Mouse (Mus musculus) ovary, postnatal 36 days (tissue): ENCODE measurements around the gene Ulk3.
A peak's percentile ranks its signal among the peaks of the same experiment; 100 is the strongest.

Source experiments
- DNase-seq: peaks from one replicate; pipeline ENCODE4 v3.0.0; 2022; ENCODE audit warnings: low spot score, mixed read lengths

Ulk3 gene

DNA sequence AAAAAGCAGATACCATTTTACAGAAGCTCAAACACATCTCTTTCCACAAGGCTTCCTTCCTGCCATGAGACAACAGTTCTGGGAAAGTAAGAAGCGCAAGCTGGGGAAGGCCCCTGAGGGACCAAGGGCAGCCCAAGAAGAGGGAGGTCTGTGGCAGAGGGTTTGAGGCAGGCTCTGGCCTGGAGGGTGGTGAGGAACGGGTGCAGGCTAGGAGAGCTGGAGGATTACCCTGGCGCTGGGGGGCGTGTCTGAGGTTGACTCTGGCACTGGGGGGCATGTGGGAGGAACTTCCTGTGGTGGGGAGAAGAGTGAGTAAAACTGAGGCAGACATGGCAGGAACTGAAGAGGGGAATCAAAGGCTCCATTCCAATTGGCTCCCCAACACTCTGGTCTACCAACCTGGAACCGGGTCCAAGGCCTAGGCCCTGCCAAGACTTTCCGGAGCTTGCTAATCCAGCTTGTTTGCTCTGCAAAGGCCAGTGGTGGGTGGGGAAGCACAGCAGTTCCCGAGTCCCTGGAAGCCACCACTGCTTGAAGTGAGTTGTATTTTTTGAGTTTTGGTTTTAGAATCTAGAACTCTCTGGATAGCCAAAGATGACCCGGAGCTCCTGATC lies 28.4 kb downstream of the Ulk3 start:
- DNase-seq = no peak

GRCm38 (mm10) chr9:57618854-57619253 lies 29.6 kb downstream of the Ulk3 start:
- DNase-seq = no peak

DNA sequence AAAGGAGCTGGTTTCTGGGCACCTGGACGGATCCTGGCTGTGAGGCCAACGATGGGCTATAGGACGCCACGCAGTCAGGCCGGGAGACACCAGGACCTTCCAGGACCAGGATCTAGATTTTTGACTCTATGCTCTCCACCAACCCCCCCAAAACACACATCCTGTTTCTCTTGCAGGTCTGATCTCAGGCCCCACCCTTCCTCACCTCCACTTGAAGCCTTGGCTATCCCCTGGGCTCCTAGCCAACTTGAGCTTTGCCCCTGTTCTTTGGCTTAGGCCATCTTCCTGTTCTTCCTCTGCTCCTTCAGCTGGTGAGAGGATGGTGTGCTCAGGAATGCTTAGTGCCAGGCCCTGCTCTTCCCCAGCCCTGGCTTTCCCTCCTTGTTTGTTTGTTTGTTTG lies 31.4 kb downstream of the Ulk3 start, which contains the start of gene Lman1l:
TSS of gene Lman1l (minus strand) at position 101 of the 400 bp plus-strand sequence.
- DNase-seq = no peak

- no peak for DNase-seq
These were observed 35.0 kb downstream of the Ulk3 start for GRCm38 (mm10) chr9:57624295-57624694.

GRCm38 (mm10) chr9:57625674-57626500 lies 36.6 kb downstream of the Ulk3 start:
- no peak for DNase-seq

- DNase-seq = no peak
These were observed 37.9 kb downstream of the Ulk3 start for GRCm38 (mm10) chr9:57627191-57627590.

- DNase-seq = no peak
These were observed 38.6 kb downstream of the Ulk3 start for GRCm38 (mm10) chr9:57627892-57628291.

GRCm38 (mm10) chr9:57628717-57629116 lies 39.5 kb downstream of the Ulk3 start:
- DNase-seq = no peak

- DNase-seq = peak; percentile 74
These were observed 40.0 kb downstream of the Ulk3 start for GRCm38 (mm10) chr9:57629118-57629874.

DNA sequence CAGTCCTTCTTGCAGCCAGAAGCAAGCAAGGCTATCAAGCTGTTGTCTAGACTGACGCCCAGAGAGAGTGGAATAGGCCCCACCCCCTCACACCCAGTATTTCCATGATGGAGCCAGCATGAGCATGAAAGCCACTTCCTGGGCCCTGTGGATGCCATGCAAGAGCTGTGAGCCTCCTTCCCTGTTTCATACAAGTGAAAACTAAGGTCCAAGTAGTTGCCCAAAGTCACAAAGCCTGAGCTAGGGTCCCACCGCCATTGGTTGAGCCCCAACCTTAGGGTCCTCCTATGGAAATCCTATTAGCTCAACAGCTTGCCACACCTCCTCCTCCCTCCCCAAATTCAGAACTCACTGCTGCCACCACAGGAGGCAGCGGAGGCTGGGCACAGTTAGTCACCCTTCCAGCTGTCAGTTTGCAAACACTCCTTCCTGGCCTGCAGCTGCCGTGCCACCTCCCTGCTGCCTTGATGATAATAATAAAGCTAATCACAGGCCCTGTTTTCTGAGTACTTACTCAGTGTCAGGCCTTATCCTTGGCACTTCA lies 44.3 kb downstream of the Ulk3 start:
- no peak for DNase-seq

GRCm38 (mm10) chr9:57637272-57637671 lies 48.0 kb downstream of the Ulk3 start:
- DNase-seq = no peak

GRCm38 (mm10) chr9:57637741-57638322 lies 48.6 kb downstream of the Ulk3 start:
- peak; percentile 54 for DNase-seq

DNA sequence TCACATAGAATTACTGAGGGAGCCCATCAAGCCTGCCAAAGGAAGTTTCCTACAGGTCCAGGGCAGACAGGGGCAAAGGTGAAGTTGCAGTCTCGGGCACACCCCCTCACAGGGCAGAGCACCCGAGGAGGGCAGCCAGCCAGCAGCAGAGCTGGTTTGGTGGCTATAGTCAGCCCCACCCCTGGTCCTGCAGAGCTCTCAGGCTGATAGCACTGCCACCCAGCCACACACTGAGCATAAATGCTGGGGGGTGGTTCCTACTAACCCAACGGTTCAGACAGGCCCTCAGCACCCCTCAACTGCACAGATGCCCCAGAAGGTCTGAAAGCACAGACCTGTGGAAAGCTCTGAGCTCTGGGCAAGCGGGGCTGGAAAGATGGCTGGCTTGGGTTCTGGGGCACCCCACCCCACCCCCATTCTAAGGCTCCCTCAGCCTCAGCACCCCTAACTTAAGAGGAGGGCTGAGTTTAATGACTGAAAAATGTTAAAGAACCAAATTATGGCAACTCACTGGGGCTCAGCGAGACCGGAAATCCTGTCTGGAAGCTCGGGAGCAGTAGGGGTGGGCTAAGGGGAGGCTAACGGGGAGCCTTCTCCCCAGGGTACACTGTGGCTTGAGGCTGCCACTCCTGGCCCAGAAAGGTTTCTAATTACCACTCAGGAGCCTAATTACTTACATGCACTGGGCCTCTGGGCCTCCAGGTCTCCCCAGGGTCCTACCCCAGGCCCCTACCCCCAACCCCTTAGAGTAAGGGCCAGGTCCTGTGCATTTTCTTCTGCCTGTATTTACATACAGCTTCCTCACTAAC lies 49.6 kb downstream of the Ulk3 start:
- peak; percentile 54 for DNase-seq

GRCm38 (mm10) chr9:57639661-57640328 lies 50.5 kb downstream of the Ulk3 start:
- DNase-seq = no peak

GRCm38 (mm10) chr9:57640384-57640783 lies 51.1 kb downstream of the Ulk3 start:
- peak; percentile 42 for DNase-seq

GRCm38 (mm10) chr9:57641022-57641421 lies 51.8 kb downstream of the Ulk3 start:
- DNase-seq = no peak

DNA sequence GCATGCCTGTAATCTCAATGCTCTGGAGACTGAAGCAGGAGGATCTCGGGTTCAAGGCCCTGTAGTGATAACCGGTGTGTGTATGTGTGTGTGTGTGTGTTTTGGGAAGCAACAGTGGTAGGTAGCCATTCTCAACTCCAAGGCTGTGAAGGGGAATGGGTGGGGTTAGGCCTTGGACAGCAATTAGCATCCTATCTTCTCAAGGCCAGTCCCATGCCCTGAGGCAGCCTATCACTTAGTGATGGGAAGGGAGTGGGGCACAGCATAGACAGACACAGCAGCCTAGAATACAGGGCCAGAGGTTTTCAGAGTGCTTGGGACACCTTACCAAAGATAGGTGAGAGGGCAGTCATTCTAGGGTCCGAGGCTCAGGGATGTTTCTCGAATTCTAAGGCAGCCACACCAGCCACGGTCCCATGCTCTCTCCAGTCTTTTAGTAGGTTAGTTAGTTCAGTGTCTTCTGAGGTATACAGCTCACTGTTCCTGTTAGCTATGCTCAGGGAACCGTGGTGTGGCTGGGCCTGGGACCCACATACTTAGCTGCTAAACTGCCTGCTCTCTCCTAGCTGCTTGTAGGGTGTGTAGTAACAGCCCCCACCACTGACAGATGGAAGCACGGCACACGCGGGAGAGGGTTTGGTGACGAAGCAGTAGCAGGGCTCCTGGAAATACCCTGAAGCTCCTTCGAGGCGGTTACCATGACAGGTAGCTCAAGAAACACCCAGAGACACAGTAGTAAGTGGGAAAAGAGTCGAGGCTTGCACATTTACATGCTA lies 52.7 kb downstream of the Ulk3 start:
- no peak for DNase-seq

GRCm38 (mm10) chr9:57643169-57643855 lies 54.1 kb downstream of the Ulk3 start:
- no peak for DNase-seq

DNA sequence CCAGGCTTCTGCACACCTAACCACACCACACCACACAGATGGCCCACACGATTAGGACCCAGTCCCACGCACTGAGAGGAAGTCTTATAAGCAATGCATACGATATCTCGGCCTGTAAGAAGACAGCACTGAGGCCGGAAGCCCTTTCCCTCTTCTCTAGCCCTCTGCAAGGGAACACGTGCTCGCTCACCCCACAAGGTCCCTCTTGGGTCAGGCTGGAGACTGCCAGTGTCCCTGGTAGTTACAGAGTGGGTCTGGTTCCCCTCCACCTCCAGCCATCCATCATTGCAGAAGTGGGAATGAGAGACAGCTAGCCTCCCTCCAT lies 54.6 kb downstream of the Ulk3 start:
- DNase-seq = no peak
